Mouse (Mus musculus): Measurements from ENCODE around the gene Prg4. TPM values are rescaled to one million over a fixed set of nuclear protein-coding genes. Genes with fewer than 3 reads are reported as not detected.

Gene Prg4
- polyA plus RNA-seq, 1 experiment from 2014 or later: 0.36 TPM

GRCm38 (mm10) chr1:150403914-150404313 lies 62.1 kb downstream of the Prg4 start:
- no peak overlapping the region for H3K27ac ChIP-seq
- no peaks in the 10 kb centered on the region for H3K9me3 ChIP-seq
- H3K4me2 ChIP-seq (replicated peaks): no peak overlapping the region
- ATAC-seq: no peak
- 92% methylated on average over 3 of the region's 3 CpGs for WGBS
- no peak overlapping the region for H3K9ac ChIP-seq (replicated peaks)
- no peak overlapping the region for H3K4me3 ChIP-seq (replicated peaks)
- H3K4me1 ChIP-seq (replicated peaks): no peaks in the 10 kb centered on the region
- H3K36me3 ChIP-seq: peaks cover 56% of the 10 kb centered on the region
- H3K27me3 ChIP-seq: no peaks in the 10 kb centered on the region

Other genes with a start within 250 kb of the Prg4 start
- not detected in 2 replicates for gene Pdc, start 146.7 kb downstream of the Prg4 start, polyA plus RNA-seq (2015; fragmentation: Nextera tagmentation; extraction: Ambion mirVana)
- 153 and 154 TPM in 2 replicates for gene Tpr, start 73.3 kb downstream of the Prg4 start, polyA plus RNA-seq (2015; fragmentation: Nextera tagmentation; extraction: Ambion mirVana)
- gene Odr4, start 73.1 kb downstream of the Prg4 start, polyA plus RNA-seq (2015; fragmentation: Nextera tagmentation; extraction: Ambion mirVana): 39.8 and 46.9 TPM in 2 replicates

Measured in midbrain, embryonic 13.5 days (tissue).